Mouse (Mus musculus): Measurements from ENCODE around the gene Slc35g1.

DNA sequence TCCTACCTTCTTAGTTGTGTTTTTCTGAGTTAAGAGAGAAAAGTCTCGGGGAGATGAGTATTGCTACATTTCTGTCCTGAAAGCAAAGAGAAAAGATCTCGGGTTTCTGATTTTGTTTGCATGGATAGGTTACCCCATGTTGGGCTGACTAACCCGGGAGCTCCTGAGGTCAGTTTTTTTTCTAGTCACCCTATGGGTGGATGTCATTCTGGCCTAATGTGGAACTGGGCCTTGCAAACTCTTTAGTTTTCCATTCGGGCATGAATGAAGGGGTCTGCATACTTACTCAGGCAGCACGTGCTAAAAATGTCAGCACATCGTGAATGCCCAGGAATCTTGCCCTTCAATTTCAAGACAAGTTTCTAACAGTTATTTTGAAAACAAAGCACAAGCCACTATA is 1.2 kb downstream of the Slc35g1 start:
- TF ChIP-seq CTCF (IDR thresholded peaks at IDR 0.05; ENCODE audit: borderline replicate concordance, extremely low read depth, insufficient read depth, insufficient read length) (no peak), POLR2A (IDR thresholded peaks at IDR 0.05; ENCODE audit: borderline replicate concordance, extremely low read depth, insufficient read depth, insufficient read length, poor library complexity, severe bottlenecking) (no peak)
